Mouse (Mus musculus) kidney, embryonic 16.5 days (tissue): Measurements from ENCODE around the gene C130079G13Rik. TPM values are rescaled to one million over a fixed set of nuclear protein-coding genes. Genes with fewer than 3 reads are reported as not detected.

ENCODE experiments used
- polyA plus RNA-seq: library from polyadenylated mRNA; unstranded; fragments of >200 nt; fragmentation: Nextera tagmentation; extraction: Ambion mirVana; gene quantifications from 2 replicates; pipeline ENCODE4 v1.2.1, GENCODE M21; 2015

C130079G13Rik gene
- polyA plus RNA-seq, 1 experiment from 2014 or later: not detected

Other genes with a start within 250 kb of the C130079G13Rik start
- not detected in 2 replicates for gene Gm5538, start 195.4 kb upstream of the C130079G13Rik start, polyA plus RNA-seq
- not detected in 2 replicates for gene Gm8298, start 64.2 kb upstream of the C130079G13Rik start, polyA plus RNA-seq
- gene Aadacl2, start 81.5 kb downstream of the C130079G13Rik start, polyA plus RNA-seq: not detected in 2 replicates
- 35.8 and 39.8 TPM in 2 replicates for gene Aadac, start 100.5 kb downstream of the C130079G13Rik start, polyA plus RNA-seq
- gene Sucnr1, start 156.7 kb downstream of the C130079G13Rik start, polyA plus RNA-seq: 6.5 and 6.7 TPM in 2 replicates